Mouse (Mus musculus): ENCODE measurements around the gene Ino80d.

DNA sequence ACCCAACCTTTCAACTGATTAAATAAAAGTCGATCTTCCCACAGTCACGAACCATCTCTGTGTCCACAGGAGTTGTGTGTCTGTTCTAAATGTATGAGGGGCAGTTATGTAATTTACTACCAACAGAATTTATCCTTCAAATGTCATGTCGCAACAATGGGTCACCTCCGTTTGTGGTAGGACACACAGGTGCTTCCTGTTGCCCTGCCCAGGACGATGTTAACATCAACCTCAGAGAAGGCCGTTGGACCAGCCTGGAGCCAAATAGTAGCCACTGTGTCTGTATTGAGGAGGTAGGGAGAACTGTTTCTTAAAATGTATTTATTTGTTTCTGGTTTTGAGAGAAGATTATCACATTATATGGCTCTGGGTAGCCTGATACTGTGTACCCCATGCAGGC is 7.5 kb upstream of the Ino80d start:
- TF ChIP-seq CTCF (IDR thresholded peaks at IDR 0.05; ENCODE audit: extremely low read depth, insufficient read length, insufficient replicate concordance, low read depth, low read length) (no peak), POLR2A (IDR thresholded peaks at IDR 0.05; ENCODE audit: low read depth, low read length) (no peak)
